Mouse (Mus musculus) gastrocnemius, adult 8-10 months (tissue): ENCODE results near the gene Gm28308. TPM values are rescaled to one million over a fixed set of nuclear protein-coding genes. Genes with fewer than 3 reads are reported as not detected.

Source experiments
- DNase-seq, 2 experiments: peaks; one replicate each; pipeline ENCODE4 v3.0.0; 2022; ENCODE audit warnings: low spot score in 2 of 2
- total RNA-seq, 4 experiments: library from RNA; stranded (reverse); gene quantifications; 2 replicates each; pipeline ENCODE4 v1.2.4; 2022

The Gm28308 gene
- total RNA-seq, result under 1 TPM; 0.36 to 0.80 (median 0.51) TPM

- DNase-seq, result peak; percentile 43 to 54
These were observed at the start of gene Gm28308, which contains the start of gene Hoxa3 for GRCm38 (mm10) chr6:52213119-52213986. Gene Gm28308, minus strand, starts transcription at chr6:52213339. Gene Hoxa3, minus strand, starts transcription at chr6:52213336.

DNA sequence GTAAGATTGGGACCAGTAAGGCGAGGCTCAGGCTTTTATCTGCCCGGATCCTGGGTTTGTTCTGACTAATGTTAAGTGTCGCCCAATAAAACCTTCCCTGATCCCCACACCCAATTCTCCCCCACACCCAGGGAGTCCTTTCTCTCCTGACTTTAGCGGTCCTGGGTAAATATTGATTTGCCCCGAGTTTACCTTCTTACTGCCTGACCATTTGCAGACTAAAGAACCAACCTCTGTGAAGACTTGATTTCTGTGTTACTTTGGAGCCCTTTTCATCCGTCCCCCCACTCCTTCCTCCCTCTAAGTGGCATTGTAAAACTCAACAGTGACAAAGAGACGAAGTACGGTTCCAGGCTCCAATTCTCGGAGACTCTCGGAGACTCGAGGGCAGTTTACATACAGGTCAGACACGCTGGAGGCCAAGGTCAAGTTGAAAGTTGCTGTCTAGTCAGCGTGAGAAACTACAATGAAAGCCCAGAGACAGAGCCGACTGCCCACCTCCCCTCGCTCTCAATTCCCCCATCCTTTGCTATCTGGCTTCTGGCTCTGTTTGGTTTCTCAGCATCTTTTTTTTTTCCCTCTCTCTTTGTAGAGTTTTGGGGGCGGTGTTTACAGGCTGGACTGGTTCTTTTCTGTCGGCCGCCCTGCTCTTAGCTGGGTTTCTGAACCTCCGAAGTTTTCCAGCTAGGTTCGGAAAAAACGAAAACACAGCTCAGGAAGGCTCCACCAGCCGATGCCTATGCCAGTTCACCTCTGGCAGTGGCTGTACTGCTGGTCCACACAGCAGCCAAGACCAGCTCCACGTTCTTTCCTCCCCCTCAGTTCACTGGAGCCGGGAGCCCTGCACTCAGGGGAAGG is 49.6 kb upstream of the Gm28308 start:
- no peak for DNase-seq

DNA sequence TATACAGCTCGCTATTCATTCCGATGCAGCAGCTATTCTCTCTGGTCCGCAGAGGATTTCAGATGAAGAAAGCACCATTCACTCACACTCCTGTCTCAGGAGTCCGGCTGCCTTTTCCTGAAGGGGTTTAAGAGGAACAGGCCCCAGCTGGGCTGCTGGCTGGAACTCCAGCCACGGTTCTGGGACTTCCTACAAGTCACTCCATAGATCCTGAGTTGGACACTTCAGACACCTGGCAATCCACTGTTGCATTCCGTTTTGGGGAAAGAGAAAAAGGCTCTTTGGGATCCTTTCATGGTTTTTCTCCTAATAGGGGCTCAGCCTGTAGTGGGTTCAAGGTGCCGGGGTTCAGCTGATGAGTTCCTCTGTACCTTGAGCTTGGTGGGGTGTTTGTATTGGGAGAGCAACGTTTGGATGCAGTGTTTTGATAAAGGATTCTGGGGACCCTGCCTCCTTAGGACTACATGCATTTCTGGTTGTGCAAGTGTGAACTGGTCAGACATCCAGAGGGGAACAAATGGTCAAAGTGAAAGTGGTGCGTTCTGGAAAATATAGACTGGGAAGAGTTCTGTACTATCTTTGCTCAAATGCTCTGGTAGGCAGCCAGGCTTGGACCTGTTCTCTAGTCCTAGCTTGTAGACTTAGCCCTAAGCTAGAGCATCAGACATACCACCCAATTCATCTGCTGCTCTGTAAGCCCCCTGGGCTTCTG is 48.8 kb upstream of the Gm28308 start:
- DNase-seq, result no peak

DNA sequence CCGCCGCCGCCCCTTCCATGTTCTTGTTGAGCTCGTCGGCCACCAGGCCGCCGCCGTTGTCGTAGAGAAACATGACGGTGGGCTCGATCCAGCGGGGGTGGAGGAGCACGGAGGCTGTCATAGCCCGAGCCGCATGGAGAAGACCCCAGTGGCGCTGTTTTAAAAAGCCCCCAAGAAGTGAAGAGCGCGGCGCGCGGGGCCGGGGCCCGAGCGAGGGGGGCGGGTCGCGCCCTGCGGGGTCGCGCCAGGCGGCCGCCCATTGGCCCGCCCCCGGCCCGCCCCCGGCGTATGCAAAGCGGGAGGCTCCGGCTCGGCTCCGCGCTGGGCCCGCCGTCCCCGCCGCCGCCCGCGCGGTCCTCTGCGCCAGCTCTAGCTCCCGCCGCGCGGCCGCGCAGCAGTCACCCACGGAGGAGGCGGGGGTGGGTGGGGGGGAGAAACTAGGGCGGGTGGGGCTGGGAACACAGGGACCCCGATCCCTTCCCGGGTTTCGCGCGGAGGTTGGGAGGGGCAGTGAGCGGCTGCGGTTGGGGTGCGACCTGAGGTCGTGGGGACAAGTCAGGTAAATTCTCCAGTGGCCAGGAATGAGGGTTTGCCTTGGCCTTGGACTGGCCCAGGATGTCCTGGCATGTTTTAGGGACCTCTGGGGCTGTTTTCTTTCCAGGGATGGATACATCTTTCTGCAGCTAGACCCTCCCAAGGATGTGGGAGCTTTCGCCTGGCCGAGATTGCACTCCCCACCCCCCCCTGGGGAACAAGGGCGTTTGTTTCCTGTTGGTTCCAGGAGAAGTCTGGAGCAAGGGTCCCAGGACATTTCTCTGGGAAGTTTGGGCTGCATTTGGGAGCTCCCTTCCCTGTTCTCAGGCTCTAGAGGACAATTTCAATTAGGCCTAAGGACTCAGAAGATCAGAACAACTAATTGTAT is 47.8 kb upstream of the Gm28308 start, which contains the start of gene Hoxa13:
Hoxa13 (minus strand) TSS at position 227 of the 922 bp plus-strand sequence.
- DNase-seq, result no peak

GRCm38 (mm10) chr6:52259811-52260261 is 46.7 kb upstream of the Gm28308 start:
- DNase-seq, result no peak

GRCm38 (mm10) chr6:52259081-52259790 is 46.1 kb upstream of the Gm28308 start:
- no peak for DNase-seq

- DNase-seq, result peak in 1 of 2 experiments; percentile 73
These were observed 43.8 kb upstream of the Gm28308 start for GRCm38 (mm10) chr6:52256956-52257355.

DNA sequence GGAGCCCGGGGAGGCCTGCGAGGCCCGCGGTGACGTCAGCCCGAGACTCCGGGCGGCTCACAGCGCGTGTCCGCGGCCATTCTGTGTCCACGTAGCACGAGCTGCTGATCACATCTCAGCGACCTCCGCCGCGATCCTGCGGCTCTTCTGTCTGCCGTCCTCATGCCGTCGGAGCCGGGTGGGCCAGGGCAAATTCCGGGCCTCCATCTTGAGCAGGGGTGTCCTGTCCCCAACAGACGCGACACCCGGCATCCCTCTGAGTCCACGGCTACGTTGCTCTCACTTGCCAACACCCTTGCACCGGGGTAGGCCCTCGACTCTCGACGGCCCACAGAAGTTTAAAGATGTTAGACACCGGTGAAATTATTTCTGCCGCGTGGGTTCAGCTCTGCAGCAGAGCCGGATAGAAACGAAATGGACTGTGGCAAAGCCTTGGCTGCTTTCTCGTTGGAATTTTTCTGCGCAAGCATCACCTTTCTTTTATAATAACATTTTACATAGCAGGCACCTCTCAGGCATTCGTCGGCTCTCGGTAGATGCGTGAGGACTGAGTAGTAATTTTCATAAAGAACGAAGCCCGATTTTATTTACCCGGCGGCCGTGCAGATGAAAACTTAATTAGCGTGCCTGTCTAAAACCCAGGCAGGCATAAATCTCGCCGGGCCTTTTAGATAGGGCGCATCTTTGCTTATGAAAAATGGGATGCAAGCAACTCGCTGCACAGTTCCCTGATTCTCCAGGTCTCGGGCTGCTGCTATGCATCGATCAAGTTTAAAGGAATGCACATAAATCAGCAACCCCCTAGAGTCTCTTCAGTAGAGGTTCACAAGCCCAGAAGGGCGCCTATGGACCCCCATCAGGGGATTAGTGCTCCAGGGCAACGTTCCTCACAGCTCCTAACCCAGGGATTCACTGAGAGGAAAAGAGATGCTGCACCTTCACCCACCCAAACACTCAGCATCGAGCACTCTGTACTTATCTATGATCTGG is 40.7 kb upstream of the Gm28308 start:
- DNase-seq, result no peak

GRCm38 (mm10) chr6:52252775-52253376 is 39.7 kb upstream of the Gm28308 start:
- no peak for DNase-seq

GRCm38 (mm10) chr6:52252016-52252774 is 39.1 kb upstream of the Gm28308 start:
- no peak for DNase-seq

DNA sequence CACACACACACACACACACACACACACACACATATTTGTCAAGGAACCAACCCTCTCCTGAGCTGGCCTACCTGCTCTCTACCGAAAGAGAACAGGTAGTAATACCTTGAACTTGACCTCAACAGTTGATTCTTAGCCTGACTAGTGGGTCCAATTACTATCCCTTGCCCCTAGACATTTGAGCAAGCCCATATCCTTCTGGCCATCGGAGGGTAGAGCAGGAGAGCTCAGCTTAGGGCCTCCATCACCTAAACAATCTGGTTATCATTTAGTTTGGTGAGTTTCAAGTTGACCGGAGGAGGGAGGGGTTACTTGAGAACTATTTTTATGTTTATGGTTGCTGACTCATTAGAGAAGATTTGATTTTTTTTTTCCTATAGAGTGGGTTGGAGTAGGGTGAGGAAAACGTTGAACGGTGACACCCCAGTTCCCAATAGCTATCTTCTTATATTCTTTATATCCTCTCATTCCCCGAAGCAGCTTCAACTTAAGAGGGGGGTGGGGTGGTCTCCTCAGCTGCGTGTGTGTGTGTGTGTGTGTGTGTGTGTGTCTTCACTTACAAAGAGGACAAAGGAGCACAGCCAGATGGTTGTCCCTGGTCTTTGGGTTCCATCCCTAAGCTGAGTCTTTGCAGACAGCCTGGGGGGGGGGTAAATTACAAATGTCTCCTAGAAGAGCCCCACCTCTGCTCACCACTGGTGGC is 38.2 kb upstream of the Gm28308 start:
- DNase-seq, result no peak

GRCm38 (mm10) chr6:52249826-52250225 is 36.7 kb upstream of the Gm28308 start:
- DNase-seq, result no peak

DNA sequence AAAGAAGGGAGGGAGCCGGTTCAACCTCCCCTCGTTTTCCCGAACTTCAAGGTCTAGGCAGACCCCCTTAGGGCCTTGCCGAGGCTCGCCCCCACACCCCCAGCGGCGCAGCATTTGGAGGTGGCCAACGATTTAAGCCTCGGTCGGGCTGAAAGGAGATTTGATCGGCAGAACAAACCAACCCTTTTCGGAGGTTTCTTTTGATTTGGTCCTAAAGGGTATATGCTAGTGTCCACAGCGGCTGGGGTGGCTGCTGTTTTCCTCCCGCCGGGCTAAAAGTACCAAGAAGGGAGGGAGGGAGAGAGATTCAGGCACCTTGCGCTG is 36.2 kb upstream of the Gm28308 start:
- no peak for DNase-seq

DNA sequence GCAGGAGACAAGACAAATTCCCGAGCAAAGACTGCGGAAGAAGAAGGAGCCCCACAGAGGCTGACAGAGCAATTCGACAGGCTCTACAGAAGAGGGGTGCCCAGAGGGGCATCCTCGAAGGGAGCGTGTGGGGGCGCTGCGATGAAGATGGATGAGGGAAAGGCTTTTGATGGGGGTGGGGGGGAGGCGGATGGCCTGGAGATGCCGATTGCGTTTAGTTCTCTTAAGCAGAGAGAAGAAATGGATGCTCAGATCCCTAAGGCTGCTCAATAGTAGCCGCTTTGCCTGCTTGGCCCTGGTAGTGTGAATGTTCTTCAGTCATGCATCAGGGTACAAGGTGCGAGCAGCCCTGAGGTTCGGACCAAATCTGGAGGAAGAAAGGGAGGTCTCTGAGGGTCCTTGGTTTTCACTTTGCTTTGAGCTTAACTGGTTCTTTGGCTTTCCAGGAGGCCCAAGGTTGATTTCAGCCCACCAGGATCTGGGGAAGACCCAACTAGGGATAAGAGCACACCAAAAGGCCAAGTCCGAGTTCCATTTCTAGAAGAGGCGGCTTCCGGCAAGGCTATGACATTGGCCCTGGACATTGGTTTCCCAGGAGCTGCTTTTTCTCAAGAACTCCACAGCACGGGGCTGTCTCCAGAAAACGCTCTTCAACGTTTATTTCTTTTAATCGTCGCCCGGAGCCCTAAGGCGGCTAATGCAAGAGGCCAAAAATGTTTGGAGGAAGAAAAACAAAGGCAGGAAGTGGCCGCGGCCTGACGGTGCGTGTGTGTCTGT is 35.7 kb upstream of the Gm28308 start:
- no peak for DNase-seq

DNA sequence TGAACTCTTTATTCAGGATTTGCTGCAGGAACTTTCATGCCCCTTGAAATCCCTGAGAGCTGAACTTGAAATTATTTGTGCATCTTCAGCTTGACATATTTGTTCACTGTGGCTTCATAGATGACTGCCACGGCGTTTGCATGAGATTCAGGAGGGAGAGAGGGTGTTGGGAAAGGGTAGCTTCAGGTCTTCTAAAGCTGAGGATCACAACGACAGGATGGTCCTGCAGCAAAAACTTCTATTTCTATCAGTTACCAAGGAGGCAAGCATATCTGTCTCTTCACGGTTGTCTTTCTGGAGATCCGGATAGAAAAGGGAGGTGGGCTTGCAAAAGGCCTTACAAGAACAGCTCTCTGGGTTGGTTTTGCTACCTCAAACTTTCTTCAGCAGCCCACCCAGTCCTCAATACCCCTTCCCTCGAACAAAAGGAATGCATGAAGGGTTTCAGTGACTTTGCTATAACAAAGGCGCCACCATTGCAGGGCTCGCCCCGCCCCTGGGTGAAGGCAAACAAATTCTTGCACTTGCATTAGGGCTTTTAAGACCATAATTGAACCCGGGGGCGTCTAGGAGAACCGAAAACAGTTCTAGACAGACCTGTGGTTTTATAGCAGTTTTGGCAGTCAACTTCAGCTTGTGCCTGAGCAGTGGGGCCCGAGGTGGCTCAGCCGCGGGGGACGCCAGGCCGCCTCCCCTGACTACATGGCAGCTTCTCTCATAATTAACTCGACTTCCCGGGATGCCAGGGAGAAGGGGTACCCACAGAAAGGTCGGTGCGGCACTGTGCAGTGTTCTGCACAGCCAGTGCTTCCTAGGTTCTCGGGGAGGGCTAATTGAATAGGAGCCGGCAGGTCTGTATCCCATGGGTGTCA is 34.9 kb upstream of the Gm28308 start:
- no peak for DNase-seq
